Mouse (Mus musculus): ENCODE results near the gene Gje1. TPM values are rescaled to one million over a fixed set of nuclear protein-coding genes. Genes with fewer than 3 reads are reported as not detected.

Gje1 gene
- not detected for total RNA-seq (2022)

- no peak for DNase-seq
These were observed at the start of gene Gje1 for GRCm38 (mm10) chr10:14718114-14718513. Gje1 (minus strand) TSS chr10:14718214.

GRCm38 (mm10) chr10:14760618-14761017 is 42.6 kb upstream of the Gje1 start:
- no peak for DNase-seq

GRCm38 (mm10) chr10:14759665-14760558 is 41.9 kb upstream of the Gje1 start:
- no peak for DNase-seq

- no peak for DNase-seq
These were observed 16.3 kb upstream of the Gje1 start for GRCm38 (mm10) chr10:14734285-14734684.

- DNase-seq: no peak
These were observed 7.7 kb upstream of the Gje1 start for GRCm38 (mm10) chr10:14725671-14726070.

- peak; percentile 98 for DNase-seq
These were observed 12.6 kb downstream of the Gje1 start, which contains the start of the genes Vta1 and Nmbr for GRCm38 (mm10) chr10:14705072-14706066. Vta1 (minus strand) TSS chr10:14705560. Nmbr (plus strand) TSS chr10:14705591.

- no peak for DNase-seq
These were observed 14.1 kb downstream of the Gje1 start for GRCm38 (mm10) chr10:14703830-14704420.

GRCm38 (mm10) chr10:14703239-14703638 is 14.8 kb downstream of the Gje1 start:
- DNase-seq: no peak

- DNase-seq: no peak
These were observed 27.7 kb downstream of the Gje1 start for GRCm38 (mm10) chr10:14690349-14690748.

- no peak for DNase-seq
These were observed 29.1 kb downstream of the Gje1 start for GRCm38 (mm10) chr10:14688785-14689442.

GRCm38 (mm10) chr10:14685663-14686062 is 32.4 kb downstream of the Gje1 start:
- DNase-seq: no peak

GRCm38 (mm10) chr10:14666147-14666546 is 51.9 kb downstream of the Gje1 start:
- no peak for DNase-seq

Other genes starting within 250 kb of the Gje1 start
- gene Adgrg6, start 172.6 kb downstream of the Gje1 start, total RNA-seq (2022): 1 to 10 TPM; 1.8 to 3.4 (median 2.1) TPM
- 10 to 100 TPM; 46.2 to 52.8 (median 49.2) TPM for gene Vta1, start 12.7 kb downstream of the Gje1 start, total RNA-seq (2022)
- gene Nmbr, start 12.6 kb downstream of the Gje1 start, total RNA-seq (2022): under 1 TPM in 3 of 4 experiments, not detected in 1; 0.48 to 0.95 (median 0.49) TPM